Mouse (Mus musculus) midbrain, embryonic 16.5 days (tissue): ENCODE measurements around the gene Ccm2l. TPM values are rescaled to one million over a fixed set of nuclear protein-coding genes. Genes with fewer than 3 reads are reported as not detected.

Experiments
- ATAC-seq: fragments of 200-750 bp; cut with Nextera tagmentation; 2 replicates; pipeline ENCODE4 v1.8.0; 2017; ENCODE audit warnings: moderate TSS enrichment
- H3K27ac ChIP-seq: fragments of 300-500 bp; sonication (generic); 2 replicates; pipeline ENCODE4 v1.5.1; 2014; ENCODE audit warnings: mild to moderate bottlenecking, low read length, mixed read lengths
- H3K27me3 ChIP-seq: fragments of 300-500 bp; sonication (generic); 2 replicates; pipeline ENCODE4 v1.6.1; 2014; ENCODE audit warnings: low read depth, low read length, mixed read lengths; ENCODE audit not compliant: control insufficient read depth, insufficient read depth
- H3K36me3 ChIP-seq: fragments of 300-500 bp; sonication (generic); 2 replicates; pipeline ENCODE4 v1.6.1; 2014; ENCODE audit warnings: mild to moderate bottlenecking, low read length, moderate library complexity, mixed read lengths; ENCODE audit not compliant: control insufficient read depth, insufficient read depth
- H3K4me1 ChIP-seq: fragments of 300-500 bp; sonication (generic); 2 replicates; pipeline ENCODE4 v1.6.1; 2014; ENCODE audit warnings: mild to moderate bottlenecking, low read length, mixed read lengths; ENCODE audit not compliant: control insufficient read depth, insufficient read depth
- H3K4me2 ChIP-seq: fragments of 300-500 bp; sonication (generic); 2 replicates; pipeline ENCODE4 v1.6.1; 2014; ENCODE audit warnings: mild to moderate bottlenecking, low read length, mixed read lengths
- H3K4me3 ChIP-seq: fragments of 300-500 bp; sonication (generic); 2 replicates; pipeline ENCODE4 v1.5.1; 2014; ENCODE audit warnings: low read depth, mild to moderate bottlenecking, low read length, moderate library complexity, mixed read lengths
- H3K9ac ChIP-seq: fragments of 300-500 bp; sonication (generic); 2 replicates; pipeline ENCODE4 v1.6.1; 2014; ENCODE audit warnings: low read depth, low read length, mixed read lengths
- H3K9me3 ChIP-seq: fragments of 300-500 bp; sonication (generic); replicated peaks from 2 replicates; pipeline ENCODE4 v1.6.1; 2014; ENCODE audit warnings: mild to moderate bottlenecking, low read length, mixed read lengths; ENCODE audit not compliant: control insufficient read depth, poor library complexity, severe bottlenecking
- whole genome bisulfite sequencing: fragments of 180-500 bp; shearing (Covaris S2); extraction: QIAGEN DNeasy Blood & Tissue Kit; methylation state at CpG from one replicate; pipeline ENCODE4 v1.1.7; 2014; 5-methylcytosine and 5-hydroxymethylcytosine counted together
- polyA plus RNA-seq: library from polyadenylated mRNA; unstranded; fragments of >200 nt; fragmentation: Nextera tagmentation; extraction: Ambion mirVana; gene quantifications from 2 replicates; pipeline ENCODE4 v1.2.1, GENCODE M21; 2015

Gene Ccm2l
- polyA plus RNA-seq, 1 experiment from 2014 or later: 1.2 TPM

DNA sequence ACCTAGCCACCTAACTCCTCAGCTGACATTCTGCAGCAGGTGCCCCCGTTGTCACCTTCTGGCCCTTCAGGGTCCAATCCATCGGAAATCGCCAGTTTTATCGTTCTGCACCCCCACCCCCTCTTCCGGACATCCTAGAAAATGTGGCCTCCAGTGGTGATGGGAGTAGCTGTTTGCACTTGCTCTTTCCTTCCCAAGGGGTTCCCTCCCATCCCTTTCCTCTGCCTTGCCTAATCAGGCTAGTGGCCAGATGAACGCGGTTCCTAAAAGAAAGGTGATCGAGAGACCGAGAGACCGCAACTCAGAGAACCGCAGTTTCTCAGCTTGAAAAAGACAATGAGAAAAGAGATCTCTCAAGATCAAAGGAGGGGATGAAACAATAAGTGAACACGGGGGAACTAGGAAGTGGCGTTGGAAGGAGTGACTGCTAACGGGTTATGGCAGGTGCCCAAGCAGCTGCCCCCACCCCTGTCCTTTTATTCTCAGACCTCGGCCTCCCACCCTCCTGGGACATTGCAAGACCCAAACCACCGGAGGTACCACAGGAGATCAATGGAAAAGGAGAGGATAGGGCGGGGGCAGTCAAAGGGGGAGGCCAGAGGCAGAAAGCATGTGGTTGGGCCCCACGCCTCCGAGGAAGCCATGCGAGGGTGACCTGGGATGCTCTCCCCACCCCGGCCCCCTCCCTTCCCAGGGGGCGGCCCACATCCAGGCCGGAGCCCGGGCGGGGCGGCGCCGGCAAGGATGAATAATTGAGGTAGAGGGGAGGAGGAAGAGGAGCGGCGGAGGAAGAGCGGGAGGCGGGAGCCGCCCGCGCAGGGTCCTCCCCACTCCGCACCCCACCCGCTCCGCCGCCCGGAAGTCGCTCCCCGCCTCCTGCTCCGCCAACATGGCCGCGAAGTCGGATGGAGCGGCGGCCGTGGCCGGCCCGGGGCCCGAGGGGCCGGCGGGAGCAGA, 34.4 kb upstream of the Ccm2l start, which contains the start of gene Xkr7:
TSS of gene Xkr7 (plus strand) at position 727 of the 957 bp plus-strand sequence.
- peak within 1 kb of the TSS; percentile 61 for H3K4me3 ChIP-seq
- peak within 1 kb of the TSS; percentile 94 for H3K27ac ChIP-seq
- no peaks in the 10 kb centered on the region for H3K9me3 ChIP-seq
- WGBS: under 1% methylated on average over 38 of the region's 54 CpGs
- H3K4me2 ChIP-seq: peak within 1 kb of the TSS; percentile 95
- ATAC-seq: peak; percentile 90
- no peaks in the 10 kb centered on the region for H3K36me3 ChIP-seq
- H3K27me3 ChIP-seq: no peaks in the 10 kb centered on the region
- H3K9ac ChIP-seq: peak within 1 kb of the TSS; percentile 89
- H3K4me1 ChIP-seq: peaks cover 38% of the 10 kb centered on the region

DNA sequence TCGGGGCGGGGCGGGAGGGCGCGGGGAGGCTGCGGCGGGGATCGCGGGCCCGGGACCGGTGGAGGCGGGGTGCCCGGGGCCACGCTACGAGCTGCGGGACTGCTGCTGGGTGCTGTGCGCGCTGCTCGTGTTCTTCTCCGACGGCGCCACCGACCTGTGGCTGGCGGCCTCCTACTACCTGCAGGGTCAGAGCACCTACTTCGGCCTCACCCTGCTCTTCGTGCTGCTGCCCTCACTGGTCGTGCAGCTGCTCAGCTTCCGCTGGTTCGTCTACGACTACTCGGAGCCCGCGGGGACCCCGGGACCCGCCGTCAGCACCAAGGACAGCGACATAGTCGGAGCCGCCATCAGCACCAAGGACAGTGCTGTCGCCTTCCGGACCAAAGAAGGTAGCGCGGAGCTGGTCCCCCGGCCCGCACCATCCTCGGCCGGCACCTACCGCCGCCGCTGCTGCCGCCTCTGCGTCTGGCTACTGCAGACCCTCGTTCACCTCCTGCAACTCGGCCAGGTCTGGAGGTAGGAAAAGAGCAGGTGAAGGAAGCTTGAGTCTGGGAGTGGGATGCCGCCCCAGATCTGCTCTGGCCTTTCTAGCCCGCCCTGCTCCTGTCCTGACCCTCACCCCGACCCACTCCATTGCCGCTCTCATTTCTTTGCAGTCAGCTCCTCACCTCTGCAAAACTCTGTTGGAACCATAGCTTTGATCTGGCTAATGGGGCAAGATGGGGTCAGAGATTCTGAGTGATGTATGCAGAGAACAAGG, 33.5 kb upstream of the Ccm2l start:
- ATAC-seq: peak; percentile 74
- peaks cover 42% of the 10 kb centered on the region for H3K4me1 ChIP-seq
- peak overlapping the region; percentile 61 for H3K4me3 ChIP-seq
- peak overlapping the region; percentile 94 for H3K27ac ChIP-seq
- 1% methylated on average over 42 of the region's 58 CpGs for WGBS
- no peaks in the 10 kb centered on the region for H3K9me3 ChIP-seq
- no peaks in the 10 kb centered on the region for H3K27me3 ChIP-seq
- peak overlapping the region; percentile 95 for H3K4me2 ChIP-seq
- no peaks in the 10 kb centered on the region for H3K36me3 ChIP-seq
- H3K9ac ChIP-seq: peak overlapping the region; percentile 89

DNA sequence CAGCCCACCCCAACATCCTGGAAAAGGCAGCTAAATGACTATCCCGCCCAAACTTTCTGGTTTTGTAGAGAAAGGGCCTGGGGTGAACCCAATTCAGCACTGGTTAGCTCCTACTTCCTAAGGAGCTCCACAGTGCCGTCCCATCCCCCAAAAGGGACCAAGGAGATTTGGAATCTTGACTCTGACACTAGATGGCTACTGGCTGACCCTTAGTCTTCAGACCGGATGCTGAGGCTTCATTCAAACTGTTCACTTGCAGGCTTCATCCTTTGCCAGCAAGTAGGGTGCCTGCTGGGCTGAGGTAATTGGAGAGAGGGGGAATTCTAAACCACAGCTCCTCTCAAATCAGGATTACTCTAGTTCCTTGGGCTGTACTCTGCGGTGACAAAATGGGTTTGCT, 32.8 kb upstream of the Ccm2l start:
- Histone ChIP-seq H3K9ac (peak overlapping the region; percentile 89), H3K36me3 (no peaks in the 10 kb centered on the region), H3K27me3 (no peaks in the 10 kb centered on the region), H3K4me2 (peak overlapping the region; percentile 95), H3K4me3 (peak overlapping the region; percentile 61), H3K9me3 (no peaks in the 10 kb centered on the region), H3K4me1 (peaks cover 43% of the 10 kb centered on the region), H3K27ac (no peak overlapping the region)
- WGBS: 11% methylated on average over 4 of the region's 4 CpGs
- no peak for ATAC-seq

DNA sequence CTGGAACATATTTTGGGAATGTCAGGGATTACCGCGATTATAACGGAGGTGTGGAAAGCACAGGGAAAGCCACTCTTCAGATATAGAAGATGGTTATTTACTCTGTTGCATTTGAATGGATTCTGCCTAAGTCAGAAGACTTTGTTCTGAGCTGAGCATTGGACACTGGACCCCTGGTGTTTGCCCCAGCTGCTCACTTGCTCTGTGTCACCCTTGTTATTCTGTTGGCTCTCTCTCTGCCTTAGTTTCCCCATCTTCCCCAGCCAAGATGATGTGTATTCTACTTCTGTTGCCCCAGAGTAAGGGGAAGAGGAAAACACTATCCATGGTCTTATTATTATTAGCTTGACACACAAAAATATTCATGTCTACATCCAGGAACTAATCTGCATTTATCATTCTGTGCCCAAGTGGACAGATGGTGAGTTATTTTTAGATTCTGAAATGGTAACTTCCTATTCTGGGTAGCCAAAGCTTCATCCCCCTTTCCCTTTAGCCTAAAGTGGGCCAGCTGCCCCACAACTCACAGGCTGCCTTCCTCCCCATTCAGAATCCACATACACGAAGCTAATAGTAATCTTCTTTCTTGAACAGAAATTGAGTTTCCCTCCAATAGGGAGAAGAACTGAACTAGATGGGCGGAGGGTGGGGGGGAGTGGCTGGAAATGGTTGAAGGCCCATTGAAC, 32.1 kb upstream of the Ccm2l start:
- Histone ChIP-seq H3K9me3 (no peaks in the 10 kb centered on the region), H3K27ac (no peak overlapping the region), H3K4me2 (peak overlapping the region; percentile 95), H3K27me3 (no peaks in the 10 kb centered on the region), H3K4me1 (peaks cover 43% of the 10 kb centered on the region), H3K4me3 (peak overlapping the region; percentile 61), H3K9ac (peak overlapping the region; percentile 18; the same call in 1 of the 2 replicates), H3K36me3 (no peaks in the 10 kb centered on the region)
- no peak for ATAC-seq
- WGBS: 61% methylated on average over 5 of the region's 5 CpGs

DNA sequence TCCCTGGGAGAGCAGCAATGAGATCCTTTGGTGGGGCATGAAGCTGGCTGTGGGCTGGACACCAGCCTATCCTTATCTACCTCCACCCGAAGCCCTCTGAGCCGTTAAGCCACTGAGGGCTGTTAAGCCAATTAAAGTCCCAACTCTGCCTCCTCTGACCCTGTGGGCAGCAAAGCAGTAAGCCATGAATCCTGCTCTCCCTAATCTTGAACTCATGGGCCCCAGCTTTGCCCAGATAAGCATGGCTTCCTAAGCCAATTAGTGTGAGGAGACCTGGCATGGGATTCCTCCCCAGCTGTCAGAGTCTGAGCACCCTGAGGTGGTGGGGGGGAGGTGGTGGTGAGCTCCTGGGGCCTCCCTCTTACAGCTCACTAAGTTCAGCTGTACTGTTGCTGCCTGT, 29.1 kb upstream of the Ccm2l start:
- Histone ChIP-seq H3K4me1 (peaks cover 35% of the 10 kb centered on the region), H3K36me3 (no peaks in the 10 kb centered on the region), H3K4me3 (no peak overlapping the region), H3K27me3 (no peaks in the 10 kb centered on the region), H3K27ac (no peak overlapping the region), H3K9ac (no peak overlapping the region), H3K9me3 (no peaks in the 10 kb centered on the region), H3K4me2 (0 out of 2 replicates have a peak overlapping the region, but pooled peaks have one; percentile 1)
- no peak for ATAC-seq
- WGBS: 8% methylated on average over 2 of the region's 2 CpGs

DNA sequence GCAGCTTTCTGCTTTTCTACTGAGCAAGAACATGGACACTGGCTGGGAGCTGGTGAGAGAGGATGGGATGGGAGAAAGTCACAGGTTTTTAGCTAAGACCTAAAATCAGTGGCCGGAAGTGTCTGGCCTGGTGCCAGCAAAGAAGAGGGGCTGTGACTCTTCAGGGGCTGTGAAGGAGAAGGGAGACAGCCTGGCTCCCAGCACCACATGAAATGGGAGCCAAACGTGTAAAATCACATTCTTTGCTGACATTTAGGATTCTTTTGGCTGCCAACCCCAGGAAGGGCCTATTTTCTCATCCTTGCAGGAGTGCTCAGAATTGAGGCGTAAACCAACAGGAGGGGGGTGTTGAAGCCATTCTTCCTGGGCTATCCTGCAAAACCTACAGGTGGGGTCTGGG, 21.9 kb upstream of the Ccm2l start:
- Histone ChIP-seq H3K4me2 (no peak overlapping the region), H3K27me3 (no peaks in the 10 kb centered on the region), H3K9ac (no peak overlapping the region), H3K4me1 (peaks cover under 1% of the 10 kb centered on the region), H3K27ac (no peak overlapping the region), H3K36me3 (no peaks in the 10 kb centered on the region), H3K9me3 (no peaks in the 10 kb centered on the region), H3K4me3 (no peak overlapping the region)
- 65% methylated on average over 3 of the region's 3 CpGs for WGBS
- no peak for ATAC-seq

DNA sequence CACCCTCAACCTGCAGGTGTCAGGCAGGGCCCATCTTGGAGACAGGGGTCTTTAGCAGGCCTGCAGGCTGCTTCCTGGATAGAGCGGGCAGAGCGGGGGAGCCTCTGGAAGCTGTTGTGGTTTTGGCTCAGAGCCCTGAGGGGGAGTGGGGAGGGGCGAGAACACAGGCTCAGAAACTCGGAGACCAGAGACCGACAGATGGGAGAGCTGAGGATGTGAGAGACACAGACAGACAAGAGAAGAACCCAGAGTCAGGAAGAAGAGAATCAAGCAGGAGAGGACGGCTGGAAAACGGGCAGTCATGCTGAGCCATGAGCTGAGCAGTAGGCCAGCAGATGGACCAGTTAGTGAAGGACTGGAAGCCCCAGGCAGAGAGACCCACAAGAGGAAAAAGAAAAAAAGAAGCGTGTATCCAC, 19.9 kb upstream of the Ccm2l start:
- Histone ChIP-seq H3K9ac (no peak overlapping the region), H3K27me3 (no peaks in the 10 kb centered on the region), H3K4me3 (no peak overlapping the region), H3K4me2 (no peak overlapping the region), H3K4me1 (peaks cover 8% of the 10 kb centered on the region), H3K27ac (no peak overlapping the region), H3K36me3 (no peaks in the 10 kb centered on the region), H3K9me3 (no peaks in the 10 kb centered on the region)
- 31% methylated on average over 8 of the region's 8 CpGs for WGBS
- 0 out of 2 replicates have a peak, but pooled peaks have one; percentile 46 for ATAC-seq

DNA sequence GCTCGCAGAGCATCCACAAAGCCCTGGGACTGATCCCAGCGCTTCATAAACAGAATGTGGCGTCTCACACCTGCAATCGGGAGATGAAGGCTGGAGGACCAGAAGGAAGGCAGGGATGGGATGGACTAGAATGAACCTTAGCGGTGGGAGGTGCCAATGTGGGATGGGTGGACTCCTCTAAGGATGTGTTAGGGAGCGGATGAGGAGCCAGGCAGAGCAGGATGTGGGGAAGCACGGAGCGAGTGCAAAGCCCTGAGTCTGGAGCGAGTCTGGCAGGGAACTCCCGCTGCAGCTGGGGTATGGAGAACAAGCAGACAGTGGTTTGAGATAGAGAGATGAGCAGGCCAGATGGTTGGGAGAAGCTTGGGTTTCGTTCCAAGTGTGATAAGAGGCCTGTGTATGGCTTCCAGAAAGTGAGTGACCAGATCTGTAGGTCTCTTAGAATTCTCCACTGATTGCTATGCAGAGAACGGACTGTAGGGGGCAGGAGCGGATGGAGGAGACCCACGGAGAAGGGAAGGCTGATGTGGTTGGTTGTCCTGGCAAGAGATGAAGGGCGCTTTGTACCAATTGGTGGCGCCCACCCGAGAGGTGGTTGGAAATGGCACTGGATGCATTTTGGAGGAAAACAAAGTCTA, 17.8 kb upstream of the Ccm2l start:
- 48% methylated on average over 17 of the region's 17 CpGs for WGBS
- Histone ChIP-seq H3K36me3 (no peaks in the 10 kb centered on the region), H3K9ac (no peak overlapping the region), H3K9me3 (no peaks in the 10 kb centered on the region), H3K4me1 (peaks cover 8% of the 10 kb centered on the region), H3K27me3 (0 out of 2 replicates have a peak, but pooled peaks cover 3% of the 10 kb centered on the region), H3K27ac (no peak overlapping the region), H3K4me2 (no peak overlapping the region), H3K4me3 (no peak overlapping the region)
- no peak for ATAC-seq
